Mouse (Mus musculus): ENCODE results near the gene Unc13d.

The Unc13d gene

GRCm38 (mm10) chr11:116078221-116078620 is 460 bp upstream of the Unc13d start:
- DNase-seq (ENCODE audit: low spot score), result no peak

- DNase-seq (ENCODE audit: low spot score), result no peak
Observed at GRCm38 (mm10) chr11:116076836-116077235, 925 bp downstream of the Unc13d start.

GRCm38 (mm10) chr11:116076266-116076540 is 1.6 kb downstream of the Unc13d start:
- no peak for DNase-seq (ENCODE audit: low spot score)

GRCm38 (mm10) chr11:116075539-116076265 is 2.1 kb downstream of the Unc13d start:
- DNase-seq (ENCODE audit: low spot score), result no peak

- DNase-seq (ENCODE audit: low spot score), result no peak
Observed at GRCm38 (mm10) chr11:116074436-116074991, 3.2 kb downstream of the Unc13d start.

- no peak for DNase-seq (ENCODE audit: low spot score)
Observed at GRCm38 (mm10) chr11:116072608-116073007, 5.2 kb downstream of the Unc13d start.

GRCm38 (mm10) chr11:116071510-116071909 is 6.3 kb downstream of the Unc13d start:
- no peak for DNase-seq (ENCODE audit: low spot score)

- no peak for DNase-seq (ENCODE audit: low spot score)
Observed at GRCm38 (mm10) chr11:116065345-116065744, 12.4 kb downstream of the Unc13d start.

GRCm38 (mm10) chr11:116064187-116064867 is 13.4 kb downstream of the Unc13d start:
- no peak for DNase-seq (ENCODE audit: low spot score)

- no peak for DNase-seq (ENCODE audit: low spot score)
Observed at GRCm38 (mm10) chr11:116063562-116063961, 14.2 kb downstream of the Unc13d start.

- no peak for DNase-seq (ENCODE audit: low spot score)
Observed at GRCm38 (mm10) chr11:116062521-116062920, 15.2 kb downstream of the Unc13d start.

- no peak for DNase-seq (ENCODE audit: low spot score)
Observed at GRCm38 (mm10) chr11:116061641-116062415, 15.9 kb downstream of the Unc13d start.

- no peak for DNase-seq (ENCODE audit: low spot score)
Observed at GRCm38 (mm10) chr11:116060596-116060995, 17.2 kb downstream of the Unc13d start.

GRCm38 (mm10) chr11:116059691-116060025 is 18.1 kb downstream of the Unc13d start:
- DNase-seq (ENCODE audit: low spot score), result no peak

GRCm38 (mm10) chr11:116058868-116059690 is 18.7 kb downstream of the Unc13d start:
- no peak for DNase-seq (ENCODE audit: low spot score)

- no peak for DNase-seq (ENCODE audit: low spot score)
Observed at GRCm38 (mm10) chr11:116058022-116058614, 19.6 kb downstream of the Unc13d start.

- no peak for DNase-seq (ENCODE audit: low spot score)
Observed at GRCm38 (mm10) chr11:116057237-116057881, 20.4 kb downstream of the Unc13d start.

- DNase-seq (ENCODE audit: low spot score), result no peak
Observed at GRCm38 (mm10) chr11:116055873-116056272, 21.9 kb downstream of the Unc13d start.

- no peak for DNase-seq (ENCODE audit: low spot score)
Observed at GRCm38 (mm10) chr11:116053510-116054229, 24.1 kb downstream of the Unc13d start.

GRCm38 (mm10) chr11:116050196-116050595 is 27.6 kb downstream of the Unc13d start:
- DNase-seq (ENCODE audit: low spot score), result no peak
